Mouse (Mus musculus): ENCODE measurements around the gene D130052B06Rik. TPM values are rescaled to one million over a fixed set of nuclear protein-coding genes. Genes with fewer than 3 reads are reported as not detected.

D130052B06Rik gene
- not detected for total RNA-seq (2023)

GRCm38 (mm10) chr11:33598986-33599385 is at the start of gene D130052B06Rik:
D130052B06Rik (plus strand) TSS chr11:33599302.

GRCm38 (mm10) chr11:33578859-33579258 is 20.2 kb upstream of the D130052B06Rik start, which contains the start of gene Gabrp:
Gabrp (minus strand) TSS chr11:33578959.

Other genes with a start within 250 kb of the D130052B06Rik start
- gene Ranbp17, start 85.6 kb upstream of the D130052B06Rik start, total RNA-seq (2023): not detected
- gene Gabrp, start 20.3 kb upstream of the D130052B06Rik start, total RNA-seq (2023): not detected

Measured in CD4-positive naive resting alpha-beta T cell, adult 57 days (primary cell).